Mouse (Mus musculus): ENCODE measurements around the gene Cnot8. TPM values are rescaled to one million over a fixed set of nuclear protein-coding genes. Genes with fewer than 3 reads are reported as not detected.

The Cnot8 gene
- total RNA-seq, 2 experiments from 2014 or later: 44.0 to 63.7 TPM

GRCm38 (mm10) chr11:58156871-58157270, 52.9 kb downstream of the Cnot8 start:
- no peak for DNase-seq

- DNase-seq: no peak
Measured at GRCm38 (mm10) chr11:58165072-58165471, 61.1 kb downstream of the Cnot8 start.

GRCm38 (mm10) chr11:58167822-58168166, 63.8 kb downstream of the Cnot8 start:
- DNase-seq: no peak

Other genes starting within 250 kb of the Cnot8 start
- gene Larp1, start 95.1 kb upstream of the Cnot8 start, total RNA-seq (2021): 100 to 1,000 TPM; 102 to 112 TPM
- 1 to 10 TPM in 1 of 2 experiments, not detected in 1; 1.0 TPM for gene Gm12248, start 11.0 kb upstream of the Cnot8 start, total RNA-seq (2021)
- gene Gemin5, start 64.4 kb downstream of the Cnot8 start, total RNA-seq (2021): 10 to 100 TPM; 21.1 to 32.0 TPM
- gene Mrpl22, start 67.5 kb downstream of the Cnot8 start, total RNA-seq (2021): 10 to 100 TPM; 72.0 to 75.1 TPM
- gene Igtp, start 95.4 kb downstream of the Cnot8 start, total RNA-seq (2021): 10 to 100 TPM; 12.8 to 18.9 TPM
- 10 to 100 TPM; 13.7 to 18.8 TPM for gene Irgm2, start 95.5 kb downstream of the Cnot8 start, total RNA-seq (2021)
- gene 4930438A08Rik, start 170.6 kb downstream of the Cnot8 start, total RNA-seq (2021): not detected
- gene Zfp692, start 202.9 kb downstream of the Cnot8 start, total RNA-seq (2021): 10 to 100 TPM in 1 of 2 experiments, 1 to 10 TPM in 1; 7.7 to 10.9 TPM
- gene Zfp672, start 226.2 kb downstream of the Cnot8 start, total RNA-seq (2021): 10 to 100 TPM; 44.9 to 48.9 TPM
- gene Sh3bp5l, start 226.6 kb downstream of the Cnot8 start, total RNA-seq (2021): 10 to 100 TPM; 36.7 to 51.5 TPM